Mouse (Mus musculus) ES-Bruce4 (cell line): ENCODE measurements around the gene Ust.

Experiments
- CTCF ChIP-seq: IDR thresholded peaks from one replicate; pipeline ENCODE4 v1.8.1; 2011; ENCODE audit warnings: low read depth, low read length
- EP300 ChIP-seq: IDR thresholded peaks from 2 replicates; pipeline ENCODE4 v1.6.1; 2011; ENCODE audit warnings: low read depth, low read length; ENCODE audit not compliant: insufficient read depth

GRCm38 (mm10) chr10:8405141-8405540 lies 113.5 kb downstream of the Ust start:
- TF ChIP-seq CTCF (no peak), EP300 (no peak)
